Mouse (Mus musculus): Measurements from ENCODE around the gene Neil3.

The Neil3 gene

DNA sequence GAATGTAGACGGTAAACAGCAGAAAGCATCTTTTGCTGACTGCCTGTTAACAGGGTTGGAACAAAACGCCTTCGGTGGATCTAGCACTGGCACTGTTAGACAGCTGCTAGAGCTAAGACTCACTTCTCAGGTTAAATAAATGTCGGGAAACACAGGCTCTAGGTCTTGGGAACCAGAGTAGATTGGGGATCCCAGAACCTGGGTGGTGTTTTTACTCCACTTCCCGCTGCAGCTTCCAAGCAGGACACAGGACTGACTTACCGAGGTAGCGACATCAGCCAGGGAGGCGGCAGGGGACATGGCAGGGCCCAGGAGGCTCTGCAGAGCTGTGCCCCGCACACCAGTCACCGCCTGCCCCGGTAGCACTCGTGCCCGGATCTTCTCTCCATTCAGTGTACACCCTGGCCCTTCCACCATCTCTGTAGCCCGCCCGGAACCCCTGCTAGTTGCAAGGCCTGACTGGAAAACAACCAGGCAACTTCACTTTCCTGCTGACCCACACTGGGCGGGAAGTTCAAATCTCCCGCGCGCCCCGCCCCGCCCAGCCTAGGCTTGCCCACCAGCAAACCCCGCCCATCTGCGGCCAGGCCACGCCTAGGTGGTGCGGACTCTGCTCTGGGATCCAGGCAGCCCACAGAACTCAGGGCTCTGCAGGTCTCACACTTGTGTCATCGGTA, at the start of gene Neil3:
Neil3 (minus strand) TSS at position 571 of the 677 bp plus-strand sequence.
- DNase-seq (ENCODE audit: low spot score in 2 of 2): peak; percentile 69 to 79

DNA sequence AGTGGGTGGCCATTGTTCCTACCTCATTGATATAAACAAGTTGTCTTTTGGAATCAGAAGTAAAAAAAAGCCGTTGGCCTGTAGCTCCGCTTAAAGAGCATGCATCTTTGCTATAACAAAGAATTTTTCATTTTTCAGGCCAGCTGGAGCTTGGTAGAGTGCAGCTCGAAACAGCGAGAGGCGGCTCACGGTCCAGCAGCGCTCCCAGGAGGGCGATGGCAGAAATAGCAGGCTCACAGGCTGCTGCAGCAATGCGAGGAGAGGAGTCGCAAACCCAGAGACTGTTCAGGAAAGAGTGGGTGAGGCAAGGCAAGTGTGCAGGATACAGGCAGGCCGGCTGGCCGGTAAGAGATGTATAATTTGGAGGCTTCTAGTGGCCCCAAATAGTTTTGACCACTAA, 42.0 kb upstream of the Neil3 start:
- peak in 1 of 2 experiments; percentile 29 for DNase-seq (ENCODE audit: low spot score in 2 of 2)

DNA sequence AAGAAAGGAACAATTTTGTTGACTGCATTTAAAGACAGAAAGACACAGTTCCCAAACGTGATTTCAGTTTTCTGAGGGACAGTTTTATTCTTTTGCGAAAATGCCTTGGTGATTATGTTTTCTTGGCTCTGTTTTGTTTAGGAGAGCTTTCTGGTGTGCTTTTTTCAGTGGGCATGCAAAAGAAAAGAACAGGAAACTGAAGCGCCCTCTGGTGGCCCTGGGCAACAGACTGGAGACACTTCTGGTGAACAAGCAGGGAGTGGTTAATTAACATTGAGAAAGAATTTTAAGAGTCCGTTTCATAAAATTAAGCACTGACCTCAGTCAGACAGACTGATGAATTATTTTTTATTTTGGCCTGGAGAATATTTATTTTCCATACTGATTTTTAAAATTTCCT, 25.1 kb upstream of the Neil3 start:
- peak; percentile 38 to 61 for DNase-seq (ENCODE audit: low spot score in 2 of 2)

DNA sequence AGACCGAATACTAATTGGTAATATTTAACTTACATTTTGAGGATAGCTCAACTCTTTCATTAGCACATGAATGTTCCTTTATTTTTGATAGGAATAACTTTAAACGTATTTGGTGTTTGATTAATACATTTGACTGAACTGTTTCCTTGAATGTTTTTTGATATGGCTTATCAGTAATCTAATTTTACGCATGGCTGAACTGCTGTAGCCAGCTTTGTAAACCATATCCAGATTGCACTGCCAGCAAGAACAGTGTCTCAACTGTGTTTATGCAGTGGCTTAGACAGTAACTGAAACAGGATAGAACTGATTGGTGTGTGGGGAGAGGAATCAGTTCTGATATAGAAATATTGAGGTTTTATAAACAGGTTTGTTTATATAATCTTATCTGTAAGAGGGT, 22.6 kb upstream of the Neil3 start:
- DNase-seq (ENCODE audit: low spot score in 2 of 2): no peak

DNA sequence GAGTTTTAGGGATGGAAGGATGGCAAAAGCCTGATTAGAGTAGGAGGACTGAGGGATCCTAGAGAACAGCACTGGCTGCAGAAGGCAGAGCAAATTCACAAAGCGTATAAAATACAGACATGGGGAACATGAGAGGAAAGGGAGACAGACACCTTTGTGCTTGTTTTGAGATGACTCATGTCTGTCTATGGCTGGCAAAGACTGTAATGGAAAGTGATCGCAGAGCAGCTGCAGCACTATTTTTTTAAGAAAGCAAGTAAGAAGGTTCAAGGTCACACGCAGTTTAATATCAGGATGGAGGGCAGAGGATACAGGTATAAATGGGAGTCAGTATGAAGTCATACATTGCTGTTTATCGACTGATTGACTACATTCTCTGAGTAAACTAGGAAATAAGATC, 8.2 kb downstream of the Neil3 start:
- DNase-seq (ENCODE audit: low spot score in 2 of 2): no peak

DNA sequence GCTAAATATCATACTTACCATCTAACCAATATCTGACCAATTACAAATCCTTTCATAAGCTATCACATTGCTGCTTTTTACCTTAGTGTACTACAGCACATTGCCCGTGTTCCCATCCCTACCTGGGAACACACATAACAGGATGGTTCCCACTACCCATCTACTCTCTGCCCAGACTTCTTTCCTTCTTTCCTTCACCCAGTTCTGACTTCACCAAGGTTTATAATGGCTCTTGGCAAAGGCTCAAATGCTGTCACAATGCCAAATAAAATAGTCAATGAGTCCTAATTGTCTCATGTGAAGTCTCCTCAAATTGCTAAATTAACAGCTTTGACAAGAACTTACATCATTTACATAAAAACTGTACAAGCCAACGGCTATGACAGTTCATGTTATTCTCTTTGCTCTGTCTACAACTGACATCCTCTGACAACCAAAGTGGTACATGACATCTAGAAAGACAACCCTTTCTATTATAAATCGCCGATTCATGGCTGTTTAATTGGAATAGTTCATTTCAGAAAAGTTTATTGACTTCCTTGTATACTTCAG, 9.9 kb downstream of the Neil3 start:
- DNase-seq (ENCODE audit: low spot score in 2 of 2): no peak

DNA sequence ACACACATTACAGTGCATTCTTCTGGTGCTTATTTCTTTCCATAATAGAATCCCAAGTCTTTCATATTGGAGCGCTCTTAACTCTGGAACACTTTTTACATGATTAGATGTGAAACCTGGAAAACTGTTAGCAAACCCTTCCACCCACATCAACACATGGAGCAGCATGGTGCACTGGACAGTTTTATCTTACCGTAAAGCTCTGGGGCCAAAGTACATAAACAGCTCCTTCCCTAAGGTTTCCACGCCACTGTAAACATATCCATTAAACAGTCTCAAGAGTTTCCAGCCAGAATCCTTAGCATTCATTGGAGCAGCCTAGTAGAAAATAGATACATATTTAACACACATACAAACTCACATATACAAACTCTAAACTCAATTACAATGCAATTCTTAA, 15.4 kb downstream of the Neil3 start:
- no peak for DNase-seq (ENCODE audit: low spot score in 2 of 2)

DNA sequence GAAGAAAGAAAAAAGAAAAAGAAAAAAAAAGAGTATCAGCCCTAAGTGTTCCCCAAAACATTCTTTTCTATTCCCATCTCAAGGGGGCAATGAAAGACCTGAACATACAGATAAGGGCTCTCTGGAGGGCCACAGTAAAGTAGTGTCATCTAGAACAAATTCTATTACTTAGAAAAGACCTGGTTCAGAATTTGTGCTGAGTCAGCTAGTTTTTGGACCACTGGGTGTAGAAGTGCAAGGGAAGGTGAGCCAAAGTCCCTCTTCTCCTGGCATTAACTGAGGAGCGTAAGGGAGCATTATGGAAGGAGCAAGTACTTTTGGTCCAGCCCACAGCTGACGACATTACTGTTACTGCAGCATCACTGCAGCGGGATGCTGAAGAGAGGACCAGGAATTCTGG, 19.7 kb downstream of the Neil3 start:
- DNase-seq (ENCODE audit: low spot score in 2 of 2): no peak

DNA sequence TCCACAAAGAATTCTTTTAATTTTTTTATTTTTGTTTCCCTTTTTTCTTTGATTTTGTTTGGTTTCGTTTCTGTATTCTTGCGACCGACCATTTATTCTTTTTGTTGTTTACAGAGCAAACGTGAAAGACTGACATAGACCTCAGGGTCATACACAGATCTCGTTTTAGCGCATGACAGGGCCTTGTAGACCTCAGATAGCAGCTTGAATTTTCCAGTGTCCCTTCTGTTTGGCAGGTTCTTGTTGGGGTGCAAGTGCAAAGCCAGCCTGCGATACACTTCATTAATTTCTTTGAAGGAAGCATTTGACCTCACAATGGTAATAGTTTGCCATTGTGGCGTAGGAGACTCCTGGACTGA, 24.6 kb downstream of the Neil3 start:
- DNase-seq (ENCODE audit: low spot score in 2 of 2): no peak

DNA sequence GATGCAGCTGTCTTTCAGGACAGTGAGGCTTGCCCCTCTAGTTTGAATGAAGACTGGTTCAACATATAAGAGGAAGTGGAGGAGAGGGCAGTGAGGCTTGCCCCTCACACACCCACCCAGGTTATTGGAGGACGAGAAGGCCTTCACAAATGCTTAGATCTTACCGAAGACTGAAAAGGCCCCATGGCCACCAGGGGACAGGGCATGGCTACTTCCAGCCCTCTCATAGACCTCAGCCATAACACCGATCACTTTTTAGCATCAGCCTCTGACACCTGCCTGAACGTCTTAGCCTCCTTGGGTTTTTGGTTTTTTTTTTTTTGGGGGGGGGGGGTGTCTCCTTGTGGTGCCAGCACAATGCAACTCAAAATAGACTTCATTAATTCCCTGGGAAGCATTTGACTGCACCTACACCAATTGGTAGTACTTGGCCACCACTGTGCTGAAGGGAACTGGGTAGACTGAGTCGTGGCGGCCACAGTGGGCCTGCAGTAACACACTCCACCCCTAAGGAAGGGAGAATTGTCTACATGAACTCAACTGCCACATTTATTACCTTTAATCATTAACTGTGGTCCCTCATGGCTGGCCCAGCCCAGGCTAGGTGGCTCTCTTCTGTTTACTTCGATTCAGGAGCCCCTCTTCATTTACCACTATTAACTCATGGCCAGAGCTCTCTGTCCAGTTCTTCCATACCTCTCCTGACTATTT, 25.1 kb downstream of the Neil3 start:
- no peak for DNase-seq (ENCODE audit: low spot score in 2 of 2)

DNA sequence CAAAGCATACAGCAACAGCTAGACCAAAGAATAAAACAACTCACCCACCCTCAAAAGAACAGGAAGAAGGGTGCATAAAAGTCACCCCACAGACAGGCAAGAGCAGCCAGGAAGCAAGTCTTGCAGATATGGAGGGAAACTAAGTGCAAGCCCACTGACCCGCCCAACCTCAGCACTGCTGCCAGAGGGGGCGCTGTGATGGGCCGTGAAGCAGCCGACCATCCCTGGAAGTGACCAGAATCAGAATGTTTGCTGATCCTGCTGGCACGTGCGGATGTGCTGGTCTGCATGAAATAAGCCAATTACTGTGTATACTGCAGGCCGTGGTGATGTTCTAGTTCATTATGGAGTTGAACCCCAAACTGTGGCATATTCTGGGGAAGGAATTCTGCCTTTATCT, 26.6 kb downstream of the Neil3 start:
- DNase-seq (ENCODE audit: low spot score in 2 of 2): no peak

DNA sequence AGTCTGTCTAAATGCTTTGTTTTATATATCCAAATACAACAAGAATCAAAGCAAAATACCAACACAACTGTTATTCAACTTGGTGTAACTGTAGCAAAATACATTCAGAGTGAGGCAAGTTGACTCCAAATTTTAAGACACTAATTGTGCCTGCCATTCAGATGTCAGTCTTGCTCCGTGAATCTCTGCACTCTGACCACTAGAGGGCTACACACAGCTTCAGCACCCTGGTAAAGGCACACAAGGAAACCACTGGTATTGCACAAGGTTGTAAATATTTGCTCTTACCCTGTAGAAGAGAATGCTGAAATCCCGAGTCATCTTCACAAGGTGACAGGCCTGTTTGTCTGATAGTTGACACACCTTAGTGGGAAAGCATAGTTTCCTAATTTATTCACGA, 31.8 kb downstream of the Neil3 start:
- peak; percentile 3 to 14 for DNase-seq (ENCODE audit: low spot score in 2 of 2)

DNA sequence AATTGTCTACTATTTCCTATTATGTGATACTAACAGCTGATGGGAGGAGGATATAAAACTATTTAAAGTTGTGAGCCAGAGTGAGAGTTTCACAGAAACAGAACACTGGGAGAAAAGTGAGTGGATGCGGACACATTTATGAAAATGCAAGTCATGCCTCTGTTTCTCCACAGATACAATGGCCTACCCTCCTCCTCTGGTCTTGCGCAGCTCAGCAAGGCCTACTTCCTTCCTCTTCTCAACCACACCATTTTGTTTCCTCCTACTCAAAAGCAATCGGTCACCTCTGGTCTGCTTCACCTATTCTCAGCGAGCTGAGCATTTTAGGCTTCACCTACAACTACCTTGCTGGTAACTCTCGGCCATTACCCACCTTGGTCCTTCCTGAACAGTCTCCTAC, 34.0 kb downstream of the Neil3 start:
- DNase-seq (ENCODE audit: low spot score in 2 of 2): no peak

DNA sequence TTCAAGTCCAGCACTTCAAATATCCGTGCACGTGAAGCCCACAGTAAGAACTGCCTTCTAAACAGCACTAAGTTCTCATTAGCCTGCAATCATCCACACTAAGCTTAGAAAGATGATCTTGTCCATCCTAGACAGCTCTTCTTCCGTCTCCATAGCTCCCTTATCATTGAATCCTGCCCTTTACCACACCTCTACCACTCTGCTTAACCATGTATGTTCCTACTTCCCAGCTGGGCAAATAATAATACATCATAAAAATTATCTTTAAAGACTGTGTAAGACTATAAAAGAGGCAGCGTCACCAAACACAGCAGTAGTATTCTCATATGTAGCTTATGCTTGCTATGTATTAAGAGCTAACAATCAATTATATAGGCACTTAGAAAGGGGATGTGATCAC, 35.2 kb downstream of the Neil3 start:
- DNase-seq (ENCODE audit: low spot score in 2 of 2): no peak

DNA sequence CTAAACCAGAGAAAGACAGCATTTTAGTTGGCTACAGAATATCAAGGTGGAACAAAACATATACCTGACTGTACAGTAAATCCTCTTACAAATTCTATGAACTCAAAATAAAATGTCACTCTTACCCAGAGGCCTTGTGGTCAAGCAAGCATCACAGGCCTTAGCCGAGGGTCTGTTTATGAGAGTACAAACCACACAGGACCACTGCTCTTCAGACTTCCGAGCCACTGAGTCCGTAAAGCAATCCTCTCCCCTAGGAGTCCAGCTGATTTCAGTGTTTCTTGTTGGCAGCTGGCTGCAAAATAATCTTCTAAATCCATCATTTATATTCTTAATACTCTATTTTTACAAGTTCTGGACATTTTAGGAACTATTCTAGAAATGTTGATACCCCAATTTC, 38.0 kb downstream of the Neil3 start:
- no peak for DNase-seq (ENCODE audit: low spot score in 2 of 2)

DNA sequence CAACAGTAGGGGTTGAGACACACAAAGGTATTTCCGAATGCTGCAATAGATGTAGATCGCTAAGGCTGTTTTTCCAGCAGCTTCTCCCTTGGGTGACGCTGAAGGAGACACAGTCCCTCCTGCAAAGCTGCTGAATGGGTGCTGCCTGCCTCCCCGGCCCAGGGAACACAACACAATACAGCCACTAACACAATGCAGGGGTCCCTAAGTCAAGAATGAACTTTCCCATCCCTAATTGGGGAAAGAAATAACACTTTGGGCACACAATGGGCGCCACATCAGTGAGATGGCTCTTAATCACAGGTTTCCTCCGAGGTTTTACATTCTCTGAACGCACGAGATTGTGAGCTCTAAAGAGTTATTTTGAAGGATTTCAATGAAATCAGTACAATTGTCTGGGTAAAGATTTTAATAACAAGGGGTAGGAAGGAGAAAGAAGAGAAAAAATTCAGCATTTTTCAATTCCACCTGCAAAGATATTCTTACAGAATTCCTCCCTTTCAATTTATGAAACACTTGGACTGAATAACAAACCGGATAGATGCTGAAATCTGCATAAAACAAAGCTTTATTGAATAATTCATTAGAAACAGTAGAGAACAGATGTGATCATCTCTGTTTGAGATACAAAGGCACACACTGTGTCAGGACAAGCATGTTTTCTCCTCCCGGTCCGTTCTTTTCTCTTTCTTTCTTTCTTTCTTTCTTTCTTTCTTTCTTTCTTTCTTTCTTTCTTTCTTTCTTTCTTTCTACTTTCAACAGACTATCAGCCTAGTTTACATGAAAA, 38.6 kb downstream of the Neil3 start:
- no peak for DNase-seq (ENCODE audit: low spot score in 2 of 2)

DNA sequence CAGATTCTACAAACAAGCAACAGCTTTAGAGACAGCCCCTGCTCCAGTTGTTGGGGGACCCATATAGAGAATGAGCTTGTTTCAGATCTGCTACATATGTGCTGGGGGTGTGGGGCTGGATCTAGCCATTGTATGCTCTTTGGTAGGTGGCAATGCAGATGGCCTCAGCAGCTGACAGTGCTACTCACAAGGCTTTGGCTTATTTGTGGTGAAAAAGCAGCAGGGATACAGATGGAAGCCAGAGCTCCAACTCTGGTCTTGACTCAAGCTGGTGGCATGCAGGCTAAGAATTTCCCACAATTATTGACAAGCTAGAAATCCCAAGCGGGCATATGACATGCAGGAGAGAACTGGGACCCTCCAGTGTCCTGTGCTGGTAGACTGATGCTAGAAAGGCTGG, 40.8 kb downstream of the Neil3 start:
- DNase-seq (ENCODE audit: low spot score in 2 of 2): no peak

DNA sequence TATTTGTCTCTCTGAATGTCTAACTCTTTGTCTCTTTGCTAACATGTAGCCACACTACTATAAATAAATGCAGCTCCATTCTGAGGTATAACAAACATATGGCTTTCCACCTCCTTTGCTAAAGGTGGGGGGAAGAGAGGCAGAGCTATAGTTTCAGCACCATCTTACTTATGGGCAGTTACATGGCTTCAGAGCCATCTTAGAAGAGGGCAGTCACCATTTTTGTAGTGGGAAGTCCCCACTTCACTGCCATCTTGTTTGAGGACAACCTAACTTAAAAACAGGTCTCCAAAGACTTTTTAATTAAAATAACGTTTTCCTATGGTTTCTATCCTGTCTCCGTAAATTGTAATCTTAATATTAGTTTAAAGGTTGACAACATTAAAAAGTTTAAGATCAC, 47.1 kb downstream of the Neil3 start:
- DNase-seq (ENCODE audit: low spot score in 2 of 2): no peak

DNA sequence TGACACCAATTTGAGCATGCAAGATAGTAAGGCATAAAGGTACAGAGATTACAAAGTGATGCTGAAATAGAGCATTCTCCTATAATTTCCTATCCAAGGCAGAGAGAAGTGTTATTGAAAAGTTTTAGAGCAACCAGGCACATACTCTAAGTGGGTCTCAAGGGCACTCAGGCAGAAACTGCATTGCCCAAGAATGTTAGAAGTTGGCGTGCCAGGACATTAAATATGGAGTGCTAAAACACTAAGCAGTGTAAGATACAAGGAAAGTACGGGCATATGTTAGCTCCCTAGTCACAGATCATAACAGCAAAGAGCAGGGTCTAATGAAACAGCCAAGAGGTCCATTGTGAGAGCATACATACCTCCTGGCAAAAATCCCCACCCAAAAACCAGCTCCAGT, 65.3 kb downstream of the Neil3 start:
- DNase-seq (ENCODE audit: low spot score in 2 of 2): no peak

DNA sequence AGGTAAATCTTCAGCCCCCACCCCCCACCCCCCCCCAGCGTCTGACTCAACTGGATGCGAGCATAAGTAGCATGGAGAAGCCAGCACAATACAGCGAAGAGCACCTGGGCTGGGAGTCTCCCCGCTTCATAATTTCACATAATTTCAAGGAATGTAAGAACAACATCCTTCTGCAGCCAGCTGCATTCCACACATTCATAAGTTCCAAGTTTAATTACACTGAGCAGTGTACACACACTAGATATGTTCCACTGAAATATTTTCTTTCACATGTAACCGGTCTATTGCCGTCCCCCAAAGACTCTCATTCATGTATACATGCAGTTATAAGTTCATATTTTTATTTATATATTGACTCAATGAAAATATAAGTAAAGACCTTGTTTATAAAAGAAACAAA, 72.6 kb downstream of the Neil3 start:
- DNase-seq (ENCODE audit: low spot score in 2 of 2): no peak

DNA sequence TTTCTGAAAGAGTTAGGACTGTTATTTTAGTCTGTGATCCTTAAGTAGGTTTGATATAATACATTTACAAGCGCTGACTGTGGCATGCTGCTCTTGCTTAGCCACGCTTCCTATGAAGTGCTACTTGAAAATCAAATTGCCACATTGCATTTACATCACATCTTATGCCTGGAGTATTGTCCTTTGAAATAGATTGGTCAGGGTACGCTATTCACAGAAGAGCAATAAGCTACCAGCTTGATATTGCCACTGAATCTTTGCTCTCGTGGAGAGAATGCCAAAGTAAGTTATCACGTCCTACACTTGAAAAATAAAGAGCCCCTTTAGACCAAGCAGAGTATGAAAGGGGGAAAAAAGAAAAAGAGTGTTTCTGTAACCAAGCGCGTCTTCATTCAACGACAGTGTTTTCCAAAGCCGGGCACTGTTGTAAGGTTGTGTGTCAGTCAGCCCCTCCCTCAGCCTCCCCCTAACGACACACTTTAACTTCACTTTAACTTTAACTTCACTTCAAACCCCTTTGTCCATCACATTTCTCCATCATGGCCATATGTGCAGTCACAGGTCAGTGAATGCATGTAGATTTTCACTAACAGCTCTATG, 76.3 kb downstream of the Neil3 start:
- no peak for DNase-seq (ENCODE audit: low spot score in 2 of 2)

DNA sequence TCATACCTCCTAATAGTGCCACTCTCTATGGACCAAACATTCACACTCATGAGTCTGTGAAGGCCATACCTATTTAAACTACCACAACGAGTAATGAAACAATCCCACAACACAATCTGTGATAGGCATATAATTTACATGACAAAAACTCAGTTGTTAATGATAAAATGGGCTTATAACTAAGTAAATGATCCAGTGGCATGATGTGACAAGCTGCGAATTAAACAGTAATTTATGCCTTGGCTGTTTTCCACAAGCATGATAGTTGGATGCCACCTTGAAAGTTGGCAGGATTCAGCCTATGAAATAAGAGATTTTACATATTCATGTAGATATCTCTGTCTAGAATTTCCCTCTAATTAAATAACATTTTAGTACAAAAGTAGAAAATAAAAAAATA, 99.3 kb downstream of the Neil3 start:
- DNase-seq (ENCODE audit: low spot score in 2 of 2): no peak

All from urinary bladder, postnatal 36 days (tissue).